Mouse (Mus musculus) testis, adult 2 months (tissue): ENCODE measurements around the gene Abcg2. TPM values are rescaled to one million over a fixed set of nuclear protein-coding genes. Genes with fewer than 3 reads are reported as not detected.
"Not testable (repeated sequence)": the region's sequence is repeated elsewhere in the genome, so short reads cannot be mapped to it uniquely, and the experiment has no call there.

Source experiments
- H3K27ac ChIP-seq: fragments of 200-500 bp; 2 replicates; pipeline ENCODE4 v1.5.1; 2012; ENCODE audit warnings: low read depth, low read length; ENCODE audit not compliant: control insufficient read depth, insufficient read depth
- H3K27me3 ChIP-seq: fragments of 200-500 bp; 2 replicates; pipeline ENCODE4 v1.6.1; 2012; ENCODE audit warnings: mild to moderate bottlenecking, low read length, moderate library complexity; ENCODE audit not compliant: control insufficient read depth, insufficient read depth
- H3K36me3 ChIP-seq: fragments of 200-500 bp; 2 replicates; pipeline ENCODE4 v1.6.1; 2012; ENCODE audit warnings: mild to moderate bottlenecking, low read length; ENCODE audit not compliant: control insufficient read depth, insufficient read depth
- H3K4me1 ChIP-seq: fragments of 200-500 bp; 2 replicates; pipeline ENCODE4 v1.6.1; 2012; ENCODE audit warnings: low read length; ENCODE audit not compliant: control insufficient read depth, insufficient read depth
- H3K4me3 ChIP-seq: fragments of 200-500 bp; 2 replicates; pipeline ENCODE4 v1.5.1; 2012; ENCODE audit warnings: low read depth, mild to moderate bottlenecking, low read length, moderate library complexity, mixed read lengths; ENCODE audit not compliant: control insufficient read depth
- CTCF ChIP-seq: fragments of 200-500 bp; IDR thresholded peaks from 2 replicates; pipeline ENCODE4 v1.5.1; 2012; ENCODE audit warnings: low read depth, mild to moderate bottlenecking, inconsistent platforms, low read length, moderate library complexity; ENCODE audit not compliant: control insufficient read depth, insufficient read depth, insufficient replicate concordance
- POLR2A ChIP-seq: fragments of 200-500 bp; IDR thresholded peaks from 2 replicates; pipeline ENCODE4 v1.6.1; 2012; ENCODE audit warnings: low read depth, mild to moderate bottlenecking, inconsistent platforms, low read length, moderate library complexity; ENCODE audit not compliant: control insufficient read depth
- polyA plus RNA-seq: library from polyadenylated mRNA; depleted of rRNA; stranded (reverse); fragments of >200 nt; gene quantifications from 2 replicates; pipeline ENCODE4 v1.2.3, GENCODE M21; 2012; rRNA removed

Gene Abcg2
- 17.1 and 20.5 TPM in 2 replicates for polyA plus RNA-seq

DNA sequence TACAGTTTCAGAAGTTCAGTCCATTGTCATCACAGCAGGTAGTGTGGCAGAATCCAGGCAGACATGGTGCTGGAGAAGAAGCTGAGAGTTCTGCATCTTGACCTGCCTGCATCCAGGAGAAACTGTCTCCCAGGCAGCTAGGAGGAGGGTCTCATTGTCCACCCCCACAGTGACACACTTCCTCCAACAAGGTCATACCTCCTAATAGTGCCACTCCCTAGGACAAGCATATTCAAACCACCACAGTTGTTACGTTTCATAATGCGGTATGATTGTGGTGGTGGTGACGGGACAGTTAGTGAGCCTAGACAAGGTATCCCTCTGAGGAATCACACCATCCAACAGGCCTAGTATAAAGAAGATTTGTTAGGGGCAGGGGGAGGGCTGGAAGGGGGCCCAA is at the start of gene Abcg2:
Abcg2 (plus strand) TSS at position 301 of the 400 bp plus-strand sequence.
- H3K27ac ChIP-seq, H3K4me1 ChIP-seq, H3K36me3 ChIP-seq, H3K27me3 ChIP-seq: not testable (repeated sequence)
- peak within 1 kb of the TSS; percentile 80 for H3K4me3 ChIP-seq

DNA sequence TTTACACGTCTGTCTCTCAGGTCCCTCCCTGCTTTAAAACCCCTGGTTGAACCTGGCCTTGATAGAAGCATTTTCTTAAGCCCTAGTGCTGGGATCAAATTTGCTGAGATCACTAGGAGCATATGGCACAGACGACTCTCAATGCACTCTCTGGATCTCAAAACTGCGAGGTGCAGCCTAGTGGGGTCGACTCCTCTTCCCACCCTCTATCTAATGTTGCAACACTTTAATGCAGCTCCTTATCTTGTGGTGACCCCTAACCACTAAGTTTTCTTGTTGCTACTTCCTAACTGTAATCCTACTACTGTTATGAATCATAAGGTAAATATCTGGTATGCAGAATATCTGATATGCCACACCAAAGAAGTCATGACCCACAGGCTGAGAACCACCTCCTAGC is 44.1 kb upstream of the Abcg2 start:
- H3K4me3 ChIP-seq, H3K27ac ChIP-seq, H3K27me3 ChIP-seq, H3K36me3 ChIP-seq, H3K4me1 ChIP-seq: not testable (repeated sequence)

DNA sequence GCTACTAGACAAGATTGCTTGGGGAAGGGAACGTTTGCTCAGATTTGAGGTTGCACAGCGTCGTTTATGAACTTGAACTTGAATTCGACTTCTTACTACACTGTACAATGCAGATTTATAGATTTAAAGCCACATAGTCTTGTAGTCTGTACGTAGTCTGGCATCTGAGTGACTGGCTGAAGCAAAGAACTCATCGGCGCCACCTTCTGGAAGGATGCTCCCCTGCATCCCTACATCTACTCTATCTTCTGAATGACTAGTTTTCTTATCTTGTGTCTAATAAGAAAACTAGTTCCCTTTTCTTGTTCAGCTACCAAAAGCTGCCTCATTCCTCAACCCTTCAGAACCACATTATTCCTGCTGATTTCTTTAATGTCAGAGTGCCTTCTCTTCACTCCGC is 41.5 kb upstream of the Abcg2 start:
- H3K4me3 ChIP-seq, H3K36me3 ChIP-seq, H3K27me3 ChIP-seq, H3K27ac ChIP-seq, H3K4me1 ChIP-seq: not testable (repeated sequence)

DNA sequence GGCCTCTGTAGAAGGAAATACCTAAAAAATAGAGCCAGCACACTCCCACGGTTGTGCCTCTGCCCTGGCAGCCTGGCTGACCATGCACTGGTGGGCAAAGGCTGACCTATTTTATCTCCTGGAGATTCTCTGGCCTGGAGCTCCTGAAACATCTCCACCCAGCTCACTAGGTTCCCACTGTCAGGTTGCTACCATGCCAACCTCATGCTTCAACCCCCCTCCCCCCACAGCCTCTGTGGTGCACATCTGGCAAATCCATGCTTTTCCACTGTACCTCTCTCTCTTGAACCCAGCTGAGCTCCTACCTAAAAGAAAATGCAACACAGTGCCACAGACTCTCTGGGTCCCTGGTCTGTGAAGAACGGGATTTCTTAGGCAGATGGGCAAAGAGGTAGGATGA is 39.4 kb upstream of the Abcg2 start:
- not testable (repeated sequence) for H3K36me3 ChIP-seq, H3K27me3 ChIP-seq, H3K4me1 ChIP-seq, H3K4me3 ChIP-seq, H3K27ac ChIP-seq

DNA sequence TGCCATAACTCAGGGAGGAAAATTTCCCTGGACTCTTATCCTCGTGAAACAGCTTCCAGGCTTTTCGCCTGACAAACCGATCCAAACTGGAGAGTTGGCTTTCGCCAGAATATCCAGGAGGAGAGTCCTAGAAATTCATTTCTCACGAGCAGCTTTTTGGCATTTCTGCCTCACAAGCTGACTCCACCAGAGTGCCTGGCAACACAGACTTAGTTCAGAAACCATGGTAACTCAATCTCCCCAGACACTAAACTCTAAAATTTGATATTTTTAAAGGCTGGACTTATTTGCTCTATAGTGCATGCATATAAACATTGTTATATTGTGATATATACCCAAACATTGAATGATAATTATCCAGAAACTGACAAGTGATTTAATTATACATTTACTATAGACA is 38.3 kb upstream of the Abcg2 start:
- not testable (repeated sequence) for H3K27ac ChIP-seq, H3K27me3 ChIP-seq, H3K4me1 ChIP-seq, H3K36me3 ChIP-seq, H3K4me3 ChIP-seq

DNA sequence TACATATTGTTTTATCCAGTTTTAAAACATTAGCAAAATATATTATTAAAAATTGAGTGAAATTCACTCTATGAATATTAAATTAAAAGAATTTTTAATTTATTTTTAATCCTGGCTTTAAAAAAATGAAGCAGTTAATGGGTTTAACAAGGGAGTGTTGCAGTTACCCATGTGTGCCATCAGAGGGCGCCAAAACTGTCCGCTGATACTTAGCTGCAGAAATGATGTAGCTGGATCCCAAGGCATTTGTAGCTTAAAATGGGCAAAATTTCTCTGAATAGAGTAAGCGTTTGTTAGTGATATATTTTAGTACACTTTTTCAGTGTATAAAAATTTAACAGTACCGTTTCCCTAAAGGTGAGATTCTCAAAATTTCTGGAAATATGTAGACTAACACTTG is 37.5 kb upstream of the Abcg2 start:
- Histone ChIP-seq H3K36me3 (no peaks in the 10 kb centered on the region), H3K27ac (no peak overlapping the region), H3K4me3 (no peak overlapping the region), H3K4me1 (no peaks in the 10 kb centered on the region), H3K27me3 (no peaks in the 10 kb centered on the region)
- TF ChIP-seq POLR2A (no peak), CTCF (no peak)

DNA sequence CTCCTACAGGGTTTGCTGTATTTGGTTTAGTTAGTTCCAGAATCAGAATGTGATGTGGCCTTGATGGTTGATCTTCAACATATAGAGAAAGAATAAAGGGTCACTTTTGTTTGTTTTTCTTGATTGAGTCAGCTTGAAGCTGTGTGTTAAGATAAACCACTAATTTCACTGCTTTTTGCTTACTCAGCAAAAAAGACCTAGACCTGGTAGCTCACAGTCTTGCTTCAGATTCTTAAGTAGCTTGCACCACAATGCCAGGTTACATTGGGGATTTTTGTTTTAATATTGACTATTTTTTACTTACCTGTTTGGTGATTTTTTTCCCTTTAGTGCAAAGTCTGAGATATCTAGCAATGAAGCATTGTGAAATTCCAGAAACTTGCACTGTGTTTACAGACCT is 30.5 kb upstream of the Abcg2 start:
- H3K4me3 ChIP-seq, H3K27me3 ChIP-seq, H3K27ac ChIP-seq, H3K36me3 ChIP-seq, H3K4me1 ChIP-seq: not testable (repeated sequence)

DNA sequence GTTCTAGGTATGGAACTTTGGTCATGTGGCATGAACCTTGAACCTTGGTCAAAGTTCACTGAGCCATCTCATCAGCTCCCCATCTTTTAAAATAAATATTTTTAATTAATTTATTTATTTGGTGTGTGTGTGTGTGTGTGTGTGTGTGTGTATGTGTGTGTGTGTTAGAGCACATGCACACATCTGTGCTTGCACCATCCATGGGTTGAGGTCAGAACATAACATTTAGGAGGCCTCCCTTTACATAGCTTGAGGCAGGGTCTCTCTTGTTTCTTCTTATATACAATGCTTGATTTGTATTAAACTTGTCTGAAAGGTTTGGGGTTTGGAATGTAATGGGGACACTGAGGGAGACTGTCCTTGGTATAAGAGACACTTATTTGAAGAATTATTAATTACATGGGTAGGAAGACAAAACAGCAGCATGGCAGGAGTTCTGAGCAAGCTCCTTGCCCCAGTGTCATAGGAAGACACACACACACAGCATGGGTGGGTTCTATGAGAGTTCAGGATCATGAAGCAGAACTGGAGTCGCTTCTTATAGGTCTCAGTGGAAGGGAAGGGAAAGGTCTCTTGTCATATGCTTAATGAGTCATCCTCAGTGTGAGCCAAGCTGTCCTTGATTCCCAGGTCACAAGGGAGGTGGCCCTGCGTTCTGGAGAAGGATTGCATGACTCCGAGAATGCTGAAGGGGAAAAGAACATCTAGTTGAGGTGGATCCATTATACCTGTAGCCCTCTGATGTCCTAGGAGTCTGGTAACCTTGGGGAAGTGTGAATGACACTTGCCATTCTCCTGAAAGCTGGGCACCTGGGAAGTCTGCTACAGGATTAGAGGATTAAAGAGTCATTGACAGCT is 9.9 kb downstream of the Abcg2 start:
- H3K27ac ChIP-seq, H3K27me3 ChIP-seq, H3K4me3 ChIP-seq, H3K36me3 ChIP-seq, H3K4me1 ChIP-seq: not testable (repeated sequence)

DNA sequence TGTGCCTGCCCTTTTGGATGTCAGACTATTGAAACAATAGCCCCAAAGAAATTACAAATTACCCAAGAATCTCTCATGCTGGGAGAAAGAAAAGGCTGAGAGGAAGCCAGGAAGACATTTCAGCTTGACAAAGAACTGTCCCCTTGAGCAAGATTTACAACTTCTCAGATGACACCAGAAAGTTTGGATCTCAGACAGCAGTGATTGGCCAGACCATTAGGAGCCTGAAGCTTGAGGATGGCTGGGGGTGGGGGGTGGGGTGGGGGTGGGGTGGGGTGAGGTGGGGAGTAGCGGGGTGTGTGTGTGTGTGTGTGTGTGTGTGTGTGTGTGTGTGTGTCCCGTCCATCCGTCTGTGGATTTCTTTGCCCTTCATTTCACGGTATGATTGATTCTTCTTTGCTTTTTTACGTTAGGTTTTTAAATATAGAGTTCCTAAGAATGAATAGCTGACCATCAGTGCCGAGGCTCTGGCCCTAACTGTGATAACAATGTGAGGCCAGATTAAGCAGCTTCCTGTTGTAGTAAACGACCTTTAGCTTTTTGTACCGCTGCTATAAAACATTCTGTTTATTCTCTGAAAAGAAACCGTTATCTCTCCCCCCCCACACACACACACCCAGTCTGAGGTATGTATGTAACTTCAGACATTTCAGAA is 11.4 kb downstream of the Abcg2 start:
- H3K36me3 ChIP-seq, H3K27ac ChIP-seq, H3K27me3 ChIP-seq, H3K4me1 ChIP-seq: not testable (repeated sequence)
- peak overlapping the region; percentile 40 for H3K4me3 ChIP-seq
